Mouse (Mus musculus) spleen, postnatal 14 days (tissue): ENCODE measurements around the gene Il34.
"Not testable (repeated sequence)": the region's sequence is repeated elsewhere in the genome, so short reads cannot be mapped to it uniquely, and the experiment has no call there.

Source experiments
- DNase-seq, 2 experiments: peaks; one replicate each; pipeline ENCODE4 v3.0.0; 2021 to 2022; ENCODE audit warnings: low spot score in 2 of 2

The Il34 gene

GRCm38 (mm10) chr8:110810481-110811065, 4.8 kb upstream of the Il34 start:
- DNase-seq, result no peak

DNA sequence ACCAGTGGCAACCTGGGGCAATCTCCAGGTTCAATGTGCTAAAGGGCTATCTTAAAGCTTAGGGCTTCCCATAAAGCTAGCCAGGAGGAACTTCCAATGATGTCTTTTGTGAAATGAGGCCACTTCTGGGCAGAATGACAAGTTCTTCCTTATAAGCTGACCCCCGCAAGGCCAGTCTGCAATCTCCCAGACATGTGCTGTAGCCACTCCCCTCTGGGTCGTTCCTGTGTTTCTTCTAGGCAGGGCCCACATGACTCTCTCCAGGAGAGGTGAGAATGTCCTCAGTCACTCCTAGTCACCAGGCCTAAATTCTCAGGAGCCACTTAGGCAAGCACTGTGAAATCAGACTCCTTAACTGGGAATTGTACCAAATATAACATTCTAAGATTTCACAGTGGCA, 4.1 kb upstream of the Il34 start:
- DNase-seq, result no peak

DNA sequence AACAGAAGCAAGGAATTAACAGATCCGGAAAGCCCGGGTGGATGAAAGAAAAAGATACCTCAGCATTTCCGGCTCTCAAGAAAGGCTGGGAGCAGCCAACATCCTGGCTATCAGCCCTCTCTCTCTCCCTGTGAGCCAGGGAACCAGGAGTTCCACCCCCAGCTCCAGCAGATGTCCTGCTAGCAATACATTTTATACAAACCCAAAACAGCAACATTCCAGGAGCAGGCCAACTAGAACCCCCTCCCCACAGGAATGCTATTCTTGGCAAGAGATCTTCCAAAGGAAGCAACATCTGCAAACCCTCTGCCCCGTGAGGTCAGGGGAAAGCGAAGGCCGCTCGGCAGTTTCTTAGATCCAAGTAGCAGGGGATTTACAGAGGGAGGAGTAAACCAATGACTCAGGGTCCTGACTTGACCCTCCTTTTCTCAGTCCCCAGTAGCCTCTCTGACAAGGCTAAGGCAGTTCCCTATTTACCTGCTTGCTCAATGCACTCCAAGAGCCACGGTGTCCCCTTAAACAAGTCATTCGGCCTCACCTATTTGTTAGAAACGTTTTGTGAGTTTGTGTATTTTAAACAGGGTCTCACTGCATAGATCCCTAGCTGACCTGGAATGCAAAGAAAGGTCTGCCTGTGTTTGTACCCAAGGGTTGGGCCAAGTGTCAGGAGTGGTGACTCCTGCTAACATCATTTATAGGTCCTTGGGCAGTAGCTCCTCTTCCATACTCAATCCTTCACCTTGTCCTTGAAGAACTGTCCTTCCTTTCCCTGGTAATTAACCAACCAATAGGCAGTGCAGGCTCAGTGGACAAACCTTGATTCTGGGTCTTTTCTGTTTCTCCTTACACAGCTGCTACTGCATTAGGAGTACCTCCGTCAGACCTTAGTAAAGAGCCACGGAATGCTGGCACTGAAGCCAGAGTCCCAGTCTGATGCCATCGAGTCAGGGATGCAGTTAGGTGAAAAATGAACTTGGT, 3.1 kb upstream of the Il34 start:
- DNase-seq, result no peak

DNA sequence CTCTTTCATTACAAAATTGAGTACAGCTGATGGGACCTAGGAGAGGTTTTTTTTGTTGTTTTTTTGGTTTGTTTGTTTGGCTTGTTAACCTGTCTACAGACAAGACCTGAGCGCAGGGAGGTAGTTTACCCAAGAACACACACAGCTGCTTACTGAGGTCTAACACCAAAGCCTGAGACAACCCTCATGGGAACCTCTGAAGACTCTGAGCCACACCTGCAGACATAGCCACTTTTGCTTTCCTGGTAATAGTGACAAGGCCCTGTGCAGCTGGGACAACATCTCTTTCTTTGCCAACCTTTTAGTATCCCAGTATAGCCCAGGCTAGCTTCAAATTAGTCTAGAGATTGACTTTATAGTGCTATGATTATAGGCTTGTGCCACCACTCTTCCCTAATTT, 422 bp upstream of the Il34 start:
- no peak for DNase-seq

- DNase-seq, result no peak
Observed at GRCm38 (mm10) chr8:110804825-110805514, 754 bp downstream of the Il34 start.

DNA sequence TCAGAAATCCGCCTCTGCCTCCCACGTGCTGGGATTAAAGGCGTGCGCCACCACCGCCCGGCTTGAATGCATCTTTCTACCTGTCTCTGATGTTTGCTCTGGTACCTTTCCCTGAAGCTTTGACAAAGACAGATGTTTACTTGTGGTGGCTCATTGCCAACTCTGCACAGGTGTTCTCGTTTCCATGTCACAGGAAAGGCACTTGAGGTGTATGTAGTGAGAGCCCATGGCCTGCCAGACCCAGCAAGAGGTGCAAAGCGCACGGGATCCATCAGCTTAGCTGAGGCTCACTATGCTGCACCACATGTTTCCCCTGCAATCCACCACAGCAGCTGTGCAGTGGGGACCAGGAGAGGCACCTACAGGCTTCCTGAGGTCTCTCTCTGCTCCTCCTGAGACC, 1.9 kb downstream of the Il34 start:
- no peak for DNase-seq

DNA sequence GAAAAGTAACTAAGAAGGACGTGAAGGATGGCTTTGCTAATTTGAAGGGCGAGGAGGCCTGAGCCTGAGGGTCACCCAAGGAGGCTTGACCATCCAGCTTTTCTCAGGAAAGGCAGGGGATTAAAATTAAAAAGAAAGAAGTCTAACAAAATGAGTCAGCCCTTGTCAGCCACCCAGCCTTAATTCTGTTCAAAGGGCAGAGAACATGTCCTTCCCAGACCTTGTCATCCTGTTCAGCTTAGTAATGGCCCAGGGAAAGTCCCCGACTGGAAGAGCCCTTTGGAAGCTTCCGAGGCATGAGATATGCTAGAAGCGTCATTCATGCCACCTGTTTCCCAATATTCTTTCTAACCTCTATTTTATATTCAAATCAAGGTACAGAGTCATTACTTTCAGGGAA, 2.7 kb downstream of the Il34 start:
- DNase-seq, result no peak

- DNase-seq, result no peak
Observed at GRCm38 (mm10) chr8:110797086-110797485, 8.6 kb downstream of the Il34 start.

DNA sequence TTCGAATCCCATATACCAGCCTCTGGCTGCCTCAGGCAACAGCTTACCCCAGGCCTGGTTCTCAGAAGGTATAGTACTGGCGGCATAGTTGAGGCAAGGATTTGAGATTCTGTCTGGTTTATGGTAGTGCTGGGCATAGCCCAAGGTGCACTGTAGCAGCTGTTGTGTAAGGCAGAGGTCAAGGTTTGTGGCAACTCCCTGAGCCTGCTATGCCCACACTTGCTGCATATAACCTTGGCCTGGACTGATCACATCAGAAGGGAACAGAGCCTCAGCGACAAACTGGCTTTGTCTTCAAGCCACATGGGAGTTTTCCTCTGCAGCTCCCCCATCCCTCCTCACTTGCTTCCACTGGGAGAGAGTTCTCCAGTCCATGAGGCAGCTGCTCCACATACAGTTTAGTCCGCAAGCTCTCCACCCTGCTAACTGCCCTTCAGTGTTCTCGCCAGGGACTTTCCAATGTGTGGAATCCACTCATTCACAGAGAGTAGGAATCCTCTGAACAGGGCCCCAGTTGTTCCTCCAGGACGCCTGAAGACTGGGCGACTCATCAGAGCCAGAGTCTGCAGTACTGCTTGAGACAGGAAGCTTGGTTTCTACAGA, 11.3 kb downstream of the Il34 start:
- no peak for DNase-seq

GRCm38 (mm10) chr8:110793936-110794335, 11.8 kb downstream of the Il34 start:
- DNase-seq, result no peak

DNA sequence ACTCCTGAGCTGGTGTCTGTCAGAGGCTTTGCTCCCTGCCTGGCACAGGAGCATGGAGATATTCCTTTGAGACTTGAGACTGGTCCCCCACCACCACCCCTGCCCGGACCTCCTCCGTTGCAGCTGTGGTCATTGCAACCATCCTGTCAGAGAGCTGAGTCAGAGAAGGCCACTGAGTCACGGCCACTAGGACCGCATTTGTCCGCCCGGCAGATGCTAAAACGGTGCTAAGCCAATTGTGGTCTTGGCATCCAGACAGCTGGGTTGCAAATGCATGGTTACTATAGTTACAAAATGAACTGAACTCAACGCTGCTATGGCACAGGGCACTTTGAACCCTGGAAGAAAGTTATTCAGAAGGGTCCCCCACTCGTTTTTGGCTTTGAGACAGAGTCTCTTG, 12.2 kb downstream of the Il34 start:
- no peak for DNase-seq

DNA sequence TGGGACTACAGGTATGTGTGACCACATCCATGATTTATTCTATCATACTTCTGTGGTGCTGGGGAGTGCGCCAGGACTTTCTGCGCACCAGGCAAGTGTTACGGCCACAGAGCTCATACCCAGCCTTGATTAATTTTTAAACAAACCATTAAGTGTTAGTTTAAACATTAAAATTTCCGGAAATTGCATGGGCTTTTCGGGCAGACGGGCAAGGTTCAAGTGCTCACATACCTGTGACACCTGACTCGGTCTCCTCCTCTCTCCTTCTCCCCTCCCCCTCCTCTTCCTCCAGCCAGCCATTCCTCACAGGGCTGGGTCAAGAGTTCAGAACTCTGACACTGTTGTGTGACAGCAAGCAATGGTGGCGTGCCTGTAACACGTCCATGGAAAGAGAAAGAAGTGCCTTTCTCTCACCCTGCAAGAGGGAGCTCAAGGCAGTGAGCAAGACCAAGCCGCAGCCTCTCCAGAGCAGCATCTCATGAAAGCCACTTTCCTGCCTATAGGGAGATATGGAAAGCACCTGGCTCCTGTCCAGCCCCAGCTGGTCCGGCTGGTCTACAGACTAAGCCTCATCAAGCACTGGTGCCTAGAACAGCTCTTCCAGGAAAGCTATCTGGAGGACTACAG, 13.0 kb downstream of the Il34 start:
- DNase-seq, result no peak

GRCm38 (mm10) chr8:110791164-110791563, 14.6 kb downstream of the Il34 start:
- no peak for DNase-seq

GRCm38 (mm10) chr8:110790270-110790669, 15.5 kb downstream of the Il34 start:
- no peak for DNase-seq

GRCm38 (mm10) chr8:110789571-110789970, 16.2 kb downstream of the Il34 start:
- no peak for DNase-seq

DNA sequence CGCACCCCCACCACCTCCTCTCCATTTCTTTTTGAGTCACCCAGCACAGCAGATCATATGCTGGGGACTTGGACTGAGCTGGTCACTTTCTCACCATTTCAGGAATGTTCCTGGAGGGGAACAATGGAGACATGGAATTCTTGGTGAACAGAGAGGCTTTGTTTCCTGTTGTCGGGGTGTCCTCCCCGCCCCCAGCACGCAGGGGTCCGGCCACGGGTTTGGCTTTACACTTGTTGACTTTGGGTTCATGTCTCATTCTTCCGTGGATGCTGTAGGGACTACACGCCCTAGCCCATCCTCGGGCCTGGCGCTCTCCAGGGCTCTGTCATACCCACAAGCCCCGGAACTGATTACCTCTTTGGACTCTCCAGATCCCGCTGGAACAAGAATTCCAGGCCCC, 16.7 kb downstream of the Il34 start:
- DNase-seq, result no peak

- no peak for DNase-seq
Observed at GRCm38 (mm10) chr8:110787411-110787954, 18.2 kb downstream of the Il34 start.

- DNase-seq, result no peak
Observed at GRCm38 (mm10) chr8:110786934-110787333, 18.8 kb downstream of the Il34 start.

- not testable (repeated sequence) for DNase-seq
Observed at GRCm38 (mm10) chr8:110786501-110786900, 19.2 kb downstream of the Il34 start.

DNA sequence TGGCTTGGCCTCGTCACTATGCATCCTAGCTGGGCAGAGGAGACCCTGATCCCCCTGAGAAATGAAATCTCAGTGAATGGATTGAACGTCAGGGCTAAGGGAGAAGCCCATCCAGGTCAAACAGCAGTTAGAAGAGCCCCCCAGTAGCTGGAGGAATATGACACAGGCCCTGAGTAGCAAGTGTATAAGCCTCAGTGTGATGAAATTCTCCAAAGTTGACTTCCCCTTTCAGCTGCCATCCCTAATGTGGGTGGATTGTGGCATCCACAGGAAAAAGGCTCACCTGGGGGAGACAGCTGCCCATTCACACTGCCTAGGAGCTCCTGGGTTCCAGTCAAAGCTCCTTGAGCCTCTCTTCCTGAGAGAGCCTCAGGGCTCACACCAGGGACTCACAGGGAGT, 20.4 kb downstream of the Il34 start:
- no peak for DNase-seq

DNA sequence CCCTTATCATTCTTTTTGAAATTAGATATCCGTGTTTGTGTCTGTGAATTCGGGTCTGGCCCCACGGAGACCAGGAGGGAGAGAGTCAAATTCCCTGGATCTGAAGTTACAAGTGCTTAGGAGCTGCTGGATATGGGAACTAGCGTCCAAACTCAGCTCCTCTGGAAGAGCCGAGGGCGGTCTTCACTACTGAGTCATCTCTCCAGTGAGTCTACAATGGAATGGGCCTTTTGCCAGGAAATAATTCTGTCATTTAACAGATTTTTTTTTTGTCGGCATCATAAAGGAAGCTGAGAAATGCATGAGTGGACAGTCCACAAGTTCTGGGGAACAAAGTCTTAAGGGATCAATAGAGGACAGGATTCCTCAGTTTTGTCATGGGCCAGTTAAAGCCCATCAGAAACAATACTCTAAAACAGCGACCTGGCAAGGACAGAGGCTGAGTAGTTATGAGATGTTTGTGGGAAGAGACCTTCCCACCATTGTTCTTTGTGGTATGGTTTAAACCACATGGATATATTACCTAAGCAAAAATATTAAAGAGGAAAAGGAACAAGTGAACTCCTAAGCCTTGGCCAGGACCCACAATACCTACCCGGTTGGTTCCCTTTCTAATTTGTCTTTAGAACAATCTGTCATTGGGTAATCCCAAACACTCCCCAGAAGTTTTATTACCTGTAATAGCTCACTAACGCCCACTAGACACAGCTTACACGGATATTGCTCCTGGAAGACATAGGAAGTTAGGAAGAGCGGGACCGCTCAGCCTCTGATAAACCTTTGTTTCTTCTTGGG, 25.6 kb downstream of the Il34 start:
- DNase-seq, result no peak
